Mouse (Mus musculus) liver, embryonic 12.5 days (tissue): Measurements from ENCODE around the gene Masp1. TPM values are rescaled to one million over a fixed set of nuclear protein-coding genes. Genes with fewer than 3 reads are reported as not detected.

Experiments
- ATAC-seq: fragments of 200-750 bp; cut with Nextera tagmentation; 2 replicates; pipeline ENCODE4 v1.8.0; 2017; ENCODE audit warnings: moderate number of reproducible peaks, mild to moderate bottlenecking, moderate library complexity
- H3K27ac ChIP-seq: fragments of 300-500 bp; sonication (generic); 2 replicates; pipeline ENCODE4 v1.5.1; 2016; ENCODE audit warnings: mild to moderate bottlenecking
- H3K27me3 ChIP-seq: fragments of 300-500 bp; sonication (generic); replicated peaks from 2 replicates; pipeline ENCODE4 v1.6.1; 2016; ENCODE audit warnings: mild to moderate bottlenecking, moderate library complexity
- H3K36me3 ChIP-seq: fragments of 300-500 bp; sonication (generic); 2 replicates; pipeline ENCODE4 v1.6.1; 2016; ENCODE audit warnings: mild to moderate bottlenecking, moderate library complexity
- H3K4me1 ChIP-seq: fragments of 300-500 bp; sonication (generic); 2 replicates; pipeline ENCODE4 v1.6.1; 2016
- H3K4me2 ChIP-seq: fragments of 300-500 bp; sonication (generic); 2 replicates; pipeline ENCODE4 v1.6.1; 2016; ENCODE audit warnings: mild to moderate bottlenecking, moderate library complexity
- H3K4me3 ChIP-seq: fragments of 300-500 bp; sonication (generic); 2 replicates; pipeline ENCODE4 v1.5.1; 2016; ENCODE audit warnings: mild to moderate bottlenecking, moderate library complexity
- H3K9ac ChIP-seq: fragments of 300-500 bp; sonication (generic); 2 replicates; pipeline ENCODE4 v1.6.1; 2016; ENCODE audit warnings: mild to moderate bottlenecking, moderate library complexity
- H3K9me3 ChIP-seq: fragments of 300-500 bp; sonication (generic); replicated peaks from 2 replicates; pipeline ENCODE4 v1.6.1; 2016; ENCODE audit warnings: mild to moderate bottlenecking, moderate library complexity
- WGBS: fragments of 180-500 bp; shearing (Covaris S2); methylation state at CpG from one replicate; pipeline ENCODE4 v1.1.7; 2016; ENCODE audit not compliant: insufficient replicate concordance; 5-methylcytosine and 5-hydroxymethylcytosine counted together
- polyA plus RNA-seq: library from polyadenylated mRNA; unstranded; fragments of >200 nt; fragmentation: Nextera tagmentation; extraction: Ambion mirVana; gene quantifications from 2 replicates; pipeline ENCODE4 v1.2.1, GENCODE M21; 2016

The Masp1 gene
- polyA plus RNA-seq, 1 experiment from 2014 or later: 21.4 TPM

- H3K4me1 ChIP-seq: no peaks in the 10 kb centered on the region
- no peak for ATAC-seq
- H3K4me3 ChIP-seq: no peak overlapping the region
- 57% methylated on average over 4 of the region's 4 CpGs for WGBS
- no peak overlapping the region for H3K9ac ChIP-seq
- H3K4me2 ChIP-seq: no peak overlapping the region
- H3K36me3 ChIP-seq: no peaks in the 10 kb centered on the region
- H3K27ac ChIP-seq: no peak overlapping the region
- no peaks in the 10 kb centered on the region for H3K9me3 ChIP-seq
- H3K27me3 ChIP-seq: no peaks in the 10 kb centered on the region
Measured at GRCm38 (mm10) chr16:23529186-23529585, 8.6 kb upstream of the Masp1 start.

DNA sequence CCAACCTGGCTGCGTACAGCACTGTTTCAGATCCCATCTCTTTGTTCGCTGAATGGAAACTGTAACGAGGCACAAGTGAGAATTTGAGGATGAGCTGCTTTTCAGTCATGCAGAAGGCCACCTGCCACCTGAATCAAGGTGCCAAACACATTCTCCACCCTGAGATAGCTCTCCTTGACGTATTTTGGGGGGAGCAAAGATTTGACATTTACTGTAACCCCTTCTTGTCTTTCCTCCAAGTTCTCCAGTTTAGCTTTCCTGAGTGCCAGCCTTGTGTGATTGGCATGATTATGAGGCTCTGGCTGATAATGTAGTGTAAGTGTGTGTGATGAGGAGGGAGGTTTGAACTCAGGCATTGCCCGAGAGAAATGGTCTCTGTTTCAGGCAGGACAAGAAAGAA is 1.5 kb upstream of the Masp1 start:
- Histone ChIP-seq H3K9ac (no peak overlapping the region), H3K9me3 (no peaks in the 10 kb centered on the region), H3K27ac (no peak overlapping the region), H3K4me2 (no peak overlapping the region), H3K4me1 (no peaks in the 10 kb centered on the region), H3K27me3 (peaks cover 7% of the 10 kb centered on the region; the same call in 1 of the 2 replicates), H3K36me3 (no peaks in the 10 kb centered on the region), H3K4me3 (no peak overlapping the region)
- ATAC-seq: no peak
- 57% methylated on average over 5 of the region's 5 CpGs for WGBS

GRCm38 (mm10) chr16:23521092-23521491 is 477 bp upstream of the Masp1 start:
- no peaks in the 10 kb centered on the region for H3K36me3 ChIP-seq
- peaks cover 4% of the 10 kb centered on the region; the same call in 1 of the 2 replicates for H3K4me1 ChIP-seq
- no peaks in the 10 kb centered on the region for H3K9me3 ChIP-seq
- H3K27me3 ChIP-seq: peaks cover 7% of the 10 kb centered on the region; the same call in 1 of the 2 replicates
- peak overlapping the region; percentile 45; the same call in 1 of the 2 replicates for H3K4me2 ChIP-seq
- 24% methylated on average over 5 of the region's 5 CpGs for WGBS
- ATAC-seq: no peak
- no peak overlapping the region for H3K4me3 ChIP-seq
- no peak overlapping the region for H3K27ac ChIP-seq
- H3K9ac ChIP-seq: no peak overlapping the region

GRCm38 (mm10) chr16:23519771-23520170 is 844 bp downstream of the Masp1 start:
- Histone ChIP-seq H3K27me3 (peaks cover 7% of the 10 kb centered on the region; the same call in 1 of the 2 replicates), H3K27ac (no peak overlapping the region; the same call in 1 of the 2 replicates), H3K9ac (no peak overlapping the region; the same call in 1 of the 2 replicates), H3K4me2 (peak overlapping the region; percentile 45), H3K9me3 (no peaks in the 10 kb centered on the region), H3K36me3 (no peaks in the 10 kb centered on the region), H3K4me3 (peak overlapping the region; percentile 42), H3K4me1 (peaks cover 6% of the 10 kb centered on the region; the same call in 1 of the 2 replicates)
- no peak for ATAC-seq
- WGBS: 15% methylated on average over 1 of the region's 1 CpGs

GRCm38 (mm10) chr16:23518567-23519369 is 1.8 kb downstream of the Masp1 start:
- no peak overlapping the region for H3K4me3 ChIP-seq
- no peaks in the 10 kb centered on the region for H3K36me3 ChIP-seq
- H3K4me1 ChIP-seq: peaks cover 6% of the 10 kb centered on the region; the same call in 1 of the 2 replicates
- H3K27ac ChIP-seq: peak overlapping the region; percentile 63; the same call in 1 of the 2 replicates
- H3K27me3 ChIP-seq: peaks cover 7% of the 10 kb centered on the region; the same call in 1 of the 2 replicates
- H3K4me2 ChIP-seq: peak overlapping the region; percentile 45
- ATAC-seq: no peak
- H3K9ac ChIP-seq: no peak overlapping the region
- H3K9me3 ChIP-seq: no peaks in the 10 kb centered on the region
- 58% methylated on average over 10 of the region's 10 CpGs for WGBS

DNA sequence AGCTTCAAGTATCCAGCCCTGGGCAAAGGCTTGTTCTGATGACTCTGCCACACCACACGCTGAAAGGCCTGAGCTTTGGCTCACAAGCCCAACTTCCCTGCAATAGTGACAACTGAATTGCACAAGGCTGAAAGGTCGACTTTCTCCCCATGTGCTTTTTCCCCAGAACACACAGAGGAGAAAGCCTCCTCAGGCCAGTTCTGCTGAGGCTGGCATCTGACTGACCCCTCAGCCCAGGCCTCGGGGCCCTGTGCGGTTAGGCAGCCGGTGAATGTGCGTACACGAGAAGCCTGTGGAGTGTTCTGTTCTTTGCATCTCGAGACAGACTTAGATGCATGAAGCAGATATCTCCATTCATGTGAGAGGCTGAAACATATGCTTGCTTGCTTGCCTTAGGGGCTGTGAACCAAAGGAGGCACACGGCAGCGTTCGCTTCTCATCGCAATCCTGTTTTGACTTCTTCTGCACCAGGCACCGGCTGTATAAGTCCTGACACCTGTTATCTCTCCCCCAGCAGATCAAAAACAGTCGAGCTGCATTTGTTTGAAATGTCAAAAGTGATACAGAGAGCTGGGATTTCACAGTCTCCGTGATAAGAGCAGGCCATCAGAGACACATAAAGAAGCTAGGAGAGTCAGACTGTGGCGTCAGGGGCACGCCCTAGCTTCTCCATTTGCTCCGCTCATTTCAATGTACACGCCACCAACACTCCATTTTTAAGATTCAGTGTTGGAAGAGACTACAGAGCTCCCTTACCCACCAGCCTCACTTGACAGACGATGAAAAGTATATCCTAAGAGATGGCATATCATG is 2.7 kb downstream of the Masp1 start:
- peak overlapping the region; percentile 63 for H3K27ac ChIP-seq
- ATAC-seq: peak; percentile 50
- peaks cover 7% of the 10 kb centered on the region; the same call in 1 of the 2 replicates for H3K27me3 ChIP-seq
- 62% methylated on average over 20 of the region's 20 CpGs for WGBS
- H3K9me3 ChIP-seq: no peaks in the 10 kb centered on the region
- no peak overlapping the region; the same call in 1 of the 2 replicates for H3K4me3 ChIP-seq
- no peak overlapping the region for H3K9ac ChIP-seq
- peak overlapping the region; percentile 45; the same call in 1 of the 2 replicates for H3K4me2 ChIP-seq
- no peaks in the 10 kb centered on the region for H3K36me3 ChIP-seq
- peaks cover 6% of the 10 kb centered on the region; the same call in 1 of the 2 replicates for H3K4me1 ChIP-seq

DNA sequence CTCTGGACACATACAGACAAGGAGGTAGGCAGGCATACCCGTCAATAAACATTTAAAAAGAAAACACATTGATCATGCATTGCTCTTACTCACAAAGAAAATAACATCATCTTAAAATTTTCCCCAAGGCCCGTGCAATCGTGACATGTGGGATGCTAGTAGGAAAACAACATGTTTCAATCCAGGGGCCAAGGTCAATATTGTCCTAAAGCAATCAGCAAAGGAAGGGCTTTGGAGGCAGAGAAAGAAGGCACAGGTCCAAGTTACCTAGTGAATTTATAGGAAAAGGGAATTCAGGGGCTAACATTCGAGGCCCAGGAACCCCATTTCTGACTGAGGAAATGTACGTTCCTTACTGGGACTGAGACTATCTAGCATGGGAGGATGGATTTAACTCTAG is 3.4 kb downstream of the Masp1 start:
- Histone ChIP-seq H3K9ac (no peak overlapping the region), H3K4me1 (peaks cover 6% of the 10 kb centered on the region; the same call in 1 of the 2 replicates), H3K9me3 (no peaks in the 10 kb centered on the region), H3K4me3 (no peak overlapping the region), H3K27me3 (peaks cover 7% of the 10 kb centered on the region; the same call in 1 of the 2 replicates), H3K36me3 (no peaks in the 10 kb centered on the region), H3K27ac (no peak overlapping the region), H3K4me2 (no peak overlapping the region)
- ATAC-seq: no peak
- 68% methylated on average over 5 of the region's 5 CpGs for WGBS

- H3K4me3 ChIP-seq: no peak overlapping the region
- 56% methylated on average over 2 of the region's 2 CpGs for WGBS
- H3K9me3 ChIP-seq: no peaks in the 10 kb centered on the region
- ATAC-seq: no peak
- H3K36me3 ChIP-seq: no peaks in the 10 kb centered on the region
- H3K9ac ChIP-seq: no peak overlapping the region
- peaks cover 6% of the 10 kb centered on the region; the same call in 1 of the 2 replicates for H3K4me1 ChIP-seq
- H3K27ac ChIP-seq: no peak overlapping the region
- H3K27me3 ChIP-seq: peaks cover 7% of the 10 kb centered on the region; the same call in 1 of the 2 replicates
- H3K4me2 ChIP-seq: no peak overlapping the region
Measured at GRCm38 (mm10) chr16:23516606-23517005, 4.0 kb downstream of the Masp1 start.

GRCm38 (mm10) chr16:23515766-23516165 is 4.8 kb downstream of the Masp1 start:
- ATAC-seq: 0 out of 2 replicates have a peak, but pooled peaks have one; percentile 31
- H3K4me1 ChIP-seq: peaks cover 6% of the 10 kb centered on the region; the same call in 1 of the 2 replicates
- H3K4me3 ChIP-seq: no peak overlapping the region
- no peaks in the 10 kb centered on the region for H3K9me3 ChIP-seq
- no peak overlapping the region for H3K4me2 ChIP-seq
- peaks cover 7% of the 10 kb centered on the region; the same call in 1 of the 2 replicates for H3K27me3 ChIP-seq
- no peaks in the 10 kb centered on the region for H3K36me3 ChIP-seq
- WGBS: 57% methylated on average over 3 of the region's 3 CpGs
- peak overlapping the region; percentile 20; the same call in 1 of the 2 replicates for H3K27ac ChIP-seq
- no peak overlapping the region for H3K9ac ChIP-seq

- no peak overlapping the region for H3K9ac ChIP-seq
- 74% methylated on average over 1 of the region's 1 CpGs for WGBS
- no peak overlapping the region for H3K4me3 ChIP-seq
- no peak overlapping the region for H3K27ac ChIP-seq
- peaks cover 6% of the 10 kb centered on the region; the same call in 1 of the 2 replicates for H3K36me3 ChIP-seq
- H3K9me3 ChIP-seq: no peaks in the 10 kb centered on the region
- H3K4me2 ChIP-seq: no peak overlapping the region
- H3K4me1 ChIP-seq: peaks cover 6% of the 10 kb centered on the region; the same call in 1 of the 2 replicates
- ATAC-seq: no peak
- no peaks in the 10 kb centered on the region for H3K27me3 ChIP-seq
Measured at GRCm38 (mm10) chr16:23513401-23513800, 7.2 kb downstream of the Masp1 start.

GRCm38 (mm10) chr16:23511166-23511935 is 9.3 kb downstream of the Masp1 start:
- WGBS: 59% methylated on average over 4 of the region's 4 CpGs
- no peak overlapping the region for H3K4me3 ChIP-seq
- no peak overlapping the region for H3K4me2 ChIP-seq
- H3K9ac ChIP-seq: no peak overlapping the region
- peak overlapping the region; percentile 58; the same call in 1 of the 2 replicates for H3K27ac ChIP-seq
- H3K9me3 ChIP-seq: no peaks in the 10 kb centered on the region
- H3K36me3 ChIP-seq: peaks cover 6% of the 10 kb centered on the region; the same call in 1 of the 2 replicates
- peak; percentile 54; the same call in 1 of the 2 replicates for ATAC-seq
- peaks cover 7% of the 10 kb centered on the region for H3K4me1 ChIP-seq
- H3K27me3 ChIP-seq: no peaks in the 10 kb centered on the region
